Mouse (Mus musculus) heart, postnatal 10 days (tissue): ENCODE measurements around the gene Fndc3b. TPM values are rescaled to one million over a fixed set of nuclear protein-coding genes. Genes with fewer than 3 reads are reported as not detected.

ENCODE experiments used
- DNase-seq, 2 experiments: peaks; one replicate each; pipeline ENCODE4 v3.0.0; 2021
- intact Hi-C: fragments of 180-260 bp; cut with DNase I; formaldehyde crosslinking; loops from one replicate; pipeline ENCODE4 v1.15.1; 2025
- total RNA-seq, 2 experiments: library from RNA; stranded (reverse); gene quantifications; 2 replicates each; pipeline ENCODE4 v1.2.3; 2021

The Fndc3b gene
- total RNA-seq, result 10 to 100 TPM; 77.3 to 95.8 TPM

DNA sequence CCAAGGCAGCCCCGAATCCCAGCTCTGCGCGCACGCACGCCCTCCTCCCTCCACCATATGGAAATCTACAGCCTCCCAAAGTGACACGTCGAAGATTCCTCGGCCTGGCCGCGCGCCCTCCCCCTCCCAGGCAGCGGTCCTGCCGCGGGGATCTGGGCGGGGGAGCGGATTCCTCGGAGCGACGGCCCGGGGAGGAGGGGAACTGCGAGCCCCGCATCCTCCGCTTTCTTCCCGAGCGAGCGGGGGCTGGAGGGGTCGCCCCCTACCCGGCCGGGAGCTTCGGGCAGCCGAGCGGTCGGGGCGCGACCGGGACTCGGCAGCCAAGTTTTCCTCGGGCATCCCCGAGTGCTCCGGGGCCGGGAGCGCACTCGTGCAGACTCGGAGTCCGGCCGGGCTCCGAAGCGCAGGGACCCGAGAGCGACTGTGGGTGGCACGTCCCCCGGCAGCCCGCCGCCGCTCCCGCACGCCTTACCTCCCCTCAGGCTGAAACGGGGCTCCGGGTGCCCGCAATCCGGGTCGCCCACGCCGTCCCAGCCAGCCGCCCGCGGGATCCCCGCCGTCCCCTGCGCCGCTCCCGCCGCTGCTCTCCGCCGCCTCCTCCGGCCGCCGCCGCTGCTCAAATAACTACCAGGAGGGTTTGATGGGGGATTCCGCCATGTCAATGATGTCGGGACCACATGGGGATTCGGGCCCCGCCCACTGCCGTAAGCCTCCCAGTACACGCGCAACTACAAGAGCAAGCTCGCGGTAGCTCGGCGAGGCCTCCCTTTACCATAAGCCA lies at the start of gene Fndc3b:
Gene Fndc3b, minus strand, starts transcription at position 660 of the 781 bp plus-strand sequence.
- intact Hi-C loops, result loop anchor here (2.0 to 10.0 kb wide), 3 partner anchors 152 to 394 kb away; partner anchors contain the start of gene Pld1
- DNase-seq, result peak; percentile 96 to 97

GRCm38 (mm10) chr3:27760278-27760677 lies 49.2 kb upstream of the Fndc3b start:
- intact Hi-C loops, result no loop called here
- no peak for DNase-seq

DNA sequence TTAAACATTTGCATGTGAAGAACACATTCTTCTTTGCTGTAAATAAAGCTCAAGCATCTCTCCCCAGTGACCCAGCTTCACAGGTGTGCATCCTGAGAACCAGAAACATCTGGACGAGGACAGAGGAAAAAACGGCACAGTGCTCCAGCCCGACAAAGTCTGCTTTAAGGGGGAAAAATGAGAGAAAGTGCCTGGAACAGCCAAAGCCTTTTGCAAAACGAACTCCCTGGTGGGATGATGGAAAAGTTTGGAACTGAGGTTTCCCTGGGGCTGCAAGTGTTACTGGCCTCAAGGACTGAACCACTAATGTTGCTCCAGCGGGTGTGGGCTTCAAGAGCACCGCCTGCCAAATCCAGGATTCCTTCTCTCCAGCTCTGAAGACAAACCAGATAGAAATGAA lies 47.9 kb upstream of the Fndc3b start:
- DNase-seq, result peak; percentile 65 to 72
- intact Hi-C loops, result no loop called here

DNA sequence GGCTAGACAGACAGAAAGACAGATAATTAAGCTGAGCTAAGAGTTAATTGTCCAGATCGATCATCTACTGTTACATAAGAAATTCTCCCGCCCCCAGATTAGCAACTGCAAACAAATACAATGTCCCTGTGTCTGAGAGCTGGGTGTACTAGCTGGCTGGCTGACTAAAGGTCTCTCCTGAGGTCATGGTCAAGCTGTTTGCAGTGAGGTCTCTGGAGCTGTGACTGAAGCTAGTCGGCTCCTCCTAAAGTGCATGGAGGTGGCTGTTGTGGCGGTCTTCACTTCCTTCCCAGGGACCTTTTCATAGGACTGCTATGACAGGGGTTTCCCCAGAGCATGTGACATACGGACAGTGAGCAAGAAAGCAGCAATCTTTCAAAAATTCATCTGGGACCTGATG lies 40.5 kb upstream of the Fndc3b start:
- no peak for DNase-seq
- intact Hi-C loops, result no loop called here

GRCm38 (mm10) chr3:27751156-27751555 lies 40.0 kb upstream of the Fndc3b start:
- intact Hi-C loops, result no loop called here
- no peak for DNase-seq

- intact Hi-C loops, result no loop called here
These were observed 34.5 kb upstream of the Fndc3b start for GRCm38 (mm10) chr3:27745651-27746050.

DNA sequence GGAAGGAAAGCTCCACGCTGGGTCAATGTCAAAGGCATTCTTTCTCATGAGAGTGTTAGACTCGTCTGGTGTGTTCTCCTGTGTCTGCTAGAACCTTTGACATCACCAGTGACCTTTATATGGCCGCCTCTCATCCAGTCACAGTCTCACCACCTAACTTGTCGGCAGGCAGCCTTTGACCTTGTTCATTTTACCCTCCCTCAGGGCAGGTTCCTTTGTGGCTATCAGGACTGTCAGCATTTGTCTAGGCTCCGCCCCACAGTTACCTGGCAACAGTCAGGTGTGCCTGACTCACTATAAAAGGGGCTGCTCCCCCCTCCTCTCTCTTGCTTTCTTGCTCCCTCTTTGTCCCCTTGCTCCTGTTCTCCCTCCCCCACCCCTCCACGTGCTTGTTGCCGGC lies 33.6 kb upstream of the Fndc3b start:
- no peak for DNase-seq
- intact Hi-C loops, result no loop called here

More at GRCm38 (mm10) chr3:27745651-27746050, 34.5 kb upstream of the Fndc3b start:
- no peak for DNase-seq

DNA sequence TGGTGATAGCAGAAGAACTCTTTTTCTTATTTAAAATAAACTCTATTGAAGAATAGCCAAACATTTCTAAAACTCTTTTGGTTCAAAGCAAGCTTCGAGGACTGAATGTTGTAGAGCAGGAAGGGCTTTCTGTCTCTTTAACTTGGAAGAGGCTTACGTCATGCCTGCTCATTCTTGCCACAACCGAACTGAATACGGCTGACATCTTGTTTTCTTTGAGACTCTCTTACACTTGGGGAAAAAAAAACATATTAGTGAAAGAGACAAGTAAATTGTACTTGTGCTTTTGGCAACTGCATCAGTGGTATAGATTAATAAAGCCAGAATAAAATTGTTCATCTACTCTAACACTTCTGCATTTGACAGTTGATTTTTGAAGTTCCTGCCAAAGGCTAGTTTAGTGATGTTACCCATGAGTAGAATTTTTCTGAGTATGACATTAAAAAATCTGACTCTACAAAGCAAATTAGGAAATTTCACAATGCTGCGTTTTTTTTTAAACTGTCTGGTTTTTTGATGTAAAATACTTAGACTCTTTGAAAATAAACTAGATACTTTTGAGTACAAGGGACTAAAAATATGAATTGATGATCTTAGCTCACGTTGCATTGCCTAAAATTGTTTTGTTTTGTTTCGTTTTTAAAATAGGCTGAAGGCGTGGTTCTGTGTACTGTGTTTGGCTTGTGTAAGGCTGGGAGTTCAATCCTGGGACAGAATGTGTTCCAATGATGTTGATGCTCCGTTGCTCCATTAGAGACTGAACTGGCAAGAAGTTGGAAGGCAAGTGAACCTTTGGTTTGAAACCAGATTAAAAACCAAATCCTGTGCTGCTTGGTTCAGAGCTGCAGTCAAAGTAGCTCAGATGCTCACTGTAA lies 32.4 kb upstream of the Fndc3b start:
- no peak for DNase-seq
- intact Hi-C loops, result no loop called here

GRCm38 (mm10) chr3:27742124-27742523 lies 31.0 kb upstream of the Fndc3b start:
- DNase-seq, result no peak
- intact Hi-C loops, result no loop called here

GRCm38 (mm10) chr3:27740136-27740535 lies 29.0 kb upstream of the Fndc3b start:
- no peak for DNase-seq
- intact Hi-C loops, result no loop called here

GRCm38 (mm10) chr3:27736180-27736579 lies 25.1 kb upstream of the Fndc3b start:
- intact Hi-C loops, result no loop called here
- DNase-seq, result no peak

- no peak for DNase-seq
- intact Hi-C loops, result no loop called here
These were observed 24.0 kb upstream of the Fndc3b start for GRCm38 (mm10) chr3:27735113-27735512.

GRCm38 (mm10) chr3:27728798-27729782 lies 18.0 kb upstream of the Fndc3b start:
- no peak for DNase-seq
- intact Hi-C loops, result no loop called here

GRCm38 (mm10) chr3:27728176-27728575 lies 17.1 kb upstream of the Fndc3b start:
- no peak for DNase-seq
- intact Hi-C loops, result no loop called here

DNA sequence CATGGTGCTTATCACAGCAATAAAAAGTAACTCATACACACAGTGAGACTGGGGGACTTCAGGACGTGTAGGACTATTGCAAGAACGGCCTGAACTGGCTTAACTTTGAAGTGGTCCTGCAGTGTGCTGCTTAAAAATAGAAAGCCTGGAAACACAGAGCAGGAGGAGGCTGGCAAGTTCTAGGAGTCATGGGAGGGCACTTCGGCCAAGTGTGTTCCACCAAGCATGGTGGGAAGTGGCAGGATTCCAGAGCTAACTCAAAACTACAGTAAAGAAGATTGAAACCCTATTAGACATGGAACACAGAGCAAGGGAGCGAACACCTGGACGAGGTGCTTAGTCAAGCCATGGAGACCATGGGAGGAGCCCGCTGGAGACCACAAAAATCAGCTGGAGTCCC lies 14.6 kb upstream of the Fndc3b start:
- DNase-seq, result peak; percentile 59 to 72
- intact Hi-C loops, result no loop called here

DNA sequence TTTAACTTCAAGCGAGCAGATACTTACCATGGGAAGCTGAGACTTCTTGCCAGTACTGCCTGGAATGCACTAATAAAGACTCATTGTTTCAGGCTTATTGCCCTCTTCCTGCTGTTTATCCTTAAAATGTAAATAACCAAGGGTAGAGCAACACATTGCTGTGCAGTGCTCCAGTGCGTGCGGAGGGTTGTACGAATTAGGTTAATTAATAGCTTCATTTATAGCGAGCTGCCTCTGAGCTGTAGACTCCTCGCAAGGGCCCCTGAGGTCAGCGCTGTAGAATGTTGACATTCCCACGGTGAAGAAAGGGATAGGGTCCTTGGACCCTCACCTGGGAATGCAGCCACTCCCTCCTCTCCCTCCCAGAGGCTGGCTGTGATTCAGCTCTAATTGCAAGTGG lies 13.1 kb upstream of the Fndc3b start:
- no peak for DNase-seq
- intact Hi-C loops, result no loop called here

DNA sequence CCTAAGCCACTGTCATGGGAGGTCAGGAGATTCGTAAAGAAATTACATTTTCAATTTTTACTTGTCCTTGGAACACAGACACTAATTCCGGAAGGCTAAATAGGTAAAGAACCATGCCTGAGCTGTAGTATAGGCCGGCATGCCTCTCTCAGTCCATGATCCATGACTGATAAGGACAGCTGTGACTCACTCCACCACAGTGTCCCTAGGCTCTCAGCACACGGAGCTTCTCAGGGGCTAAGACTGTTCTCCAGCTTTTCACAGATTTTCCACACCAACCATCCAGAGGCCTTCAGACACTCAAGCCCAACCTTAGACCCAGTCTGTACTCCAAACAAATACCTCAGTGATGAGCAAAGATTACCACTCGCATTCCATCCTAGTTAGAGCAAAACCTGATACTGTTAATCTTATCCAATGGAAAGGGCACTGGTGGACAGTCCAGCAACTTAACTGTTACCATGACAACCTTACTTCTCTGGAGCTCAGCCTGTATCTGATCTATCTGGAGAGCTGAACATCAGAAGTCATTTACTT lies 7.8 kb upstream of the Fndc3b start:
- intact Hi-C loops, result loop anchor here (10.0 kb wide), 1 partner anchor 386 kb away; no protein-coding TSS in a partner anchor
- no peak for DNase-seq

GRCm38 (mm10) chr3:27713971-27714370 lies 2.9 kb upstream of the Fndc3b start:
- intact Hi-C loops, result loop anchor here (5.0 to 10.0 kb wide), 2 partner anchors 223 to 391 kb away; partner anchors contain the start of gene Pld1
- DNase-seq, result no peak

DNA sequence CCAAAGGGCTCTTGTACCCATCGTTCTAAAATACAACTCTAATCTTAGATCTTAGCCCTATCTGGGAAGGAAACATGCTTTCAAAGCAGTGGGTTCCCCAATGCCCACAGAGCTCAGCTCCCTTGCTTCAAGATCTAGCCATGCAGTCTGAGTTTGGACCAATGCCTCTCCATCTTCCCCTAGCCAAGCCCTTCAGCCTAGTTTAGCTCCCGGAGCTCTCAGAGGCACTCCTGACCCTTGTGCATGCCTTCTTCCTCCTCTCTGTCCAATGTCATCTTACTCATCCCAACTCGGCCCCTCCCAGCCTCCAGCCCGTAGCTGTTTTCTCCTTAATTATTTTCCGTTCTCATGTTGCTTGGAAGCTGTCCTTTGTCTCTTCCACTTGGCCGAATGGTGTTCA lies 1.3 kb upstream of the Fndc3b start:
- DNase-seq, result no peak
- intact Hi-C loops, result loop anchor here (5.0 to 10.0 kb wide), 2 partner anchors 225 to 392 kb away; partner anchors contain the start of gene Pld1
